Mouse (Mus musculus) spleen, postnatal 14 days (tissue): Measurements from ENCODE around the gene Nptx2.

Experiments
- DNase-seq, 2 experiments: peaks; one replicate each; pipeline ENCODE4 v3.0.0; 2021 to 2022; ENCODE audit warnings: low spot score in 2 of 2

Gene Nptx2

GRCm38 (mm10) chr5:144565739-144566138, 20.0 kb downstream of the Nptx2 start:
- no peak for DNase-seq

GRCm38 (mm10) chr5:144585100-144585499, 39.4 kb downstream of the Nptx2 start:
- DNase-seq = no peak

GRCm38 (mm10) chr5:144591248-144591880, 45.7 kb downstream of the Nptx2 start:
- DNase-seq = no peak

- no peak for DNase-seq
These were observed 49.1 kb downstream of the Nptx2 start for GRCm38 (mm10) chr5:144594796-144595195.
